14 mouse cellular contexts compared by ENCODE assay signal in the genomic region with DNA sequence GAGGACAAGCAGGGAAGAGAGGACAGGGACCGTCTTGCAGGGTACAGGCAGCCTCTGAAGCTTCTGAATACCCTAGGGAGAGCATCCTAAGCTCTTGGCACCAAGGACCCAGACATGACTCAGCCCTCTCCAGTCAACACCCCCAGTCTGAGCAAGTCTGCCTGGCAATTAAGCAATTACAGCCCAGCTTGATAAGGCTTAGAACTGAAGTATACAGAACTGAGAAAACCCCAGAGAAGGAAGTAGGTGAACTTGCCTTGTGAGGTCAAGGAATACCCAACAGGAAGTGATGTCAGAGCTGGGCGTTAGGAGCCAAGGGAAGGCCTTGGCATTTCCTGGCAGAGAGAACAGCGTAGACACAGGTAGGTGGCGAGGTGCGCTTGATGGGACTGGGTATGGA.
DNase-seq lines count a peak whose midpoint lies in the region; ATAC-seq and TF ChIP-seq lines count a peak whose summit lies in the region.
"Had no signal": no experiment of that assay in that cellular context is flagged by ENCODE, and none has a peak within 500 bp of the region (broad histone marks: within the 10 kb centered on the region; RNA-seq: fewer than 3 reads in every experiment).

No protein-coding gene starts in this region.

- WGBS in hindbrain, embryonic 11.5 days: 87% methylated on average over 5 of the region's 5 CpGs

- no peaks in the 10 kb centered on the region for H3K4me1 ChIP-seq in hindbrain, embryonic 11.5 days (replicated peaks; ENCODE audit: control insufficient read depth, insufficient read depth, low read length)
- H3K4me1 ChIP-seq: lung, embryonic 15.5 days had no signal

- no peaks in the 10 kb centered on the region for H3K36me3 ChIP-seq in myocyte (ENCODE audit: control insufficient read depth, insufficient read depth)
- no peaks in the 10 kb centered on the region for H3K36me3 ChIP-seq in hindbrain, embryonic 11.5 days (ENCODE audit: control insufficient read depth, insufficient read depth, low read length)
- H3K36me3 ChIP-seq: embryonic facial prominence, embryonic 13.5 days; lung, embryonic 15.5 days; neural tube, embryonic 12.5 days had no signal

- H3K9ac ChIP-seq in hindbrain, embryonic 11.5 days (ENCODE audit: low read depth, low read length): no peak overlapping the region
- H3K9ac ChIP-seq: embryonic facial prominence, embryonic 13.5 days; hindbrain, embryonic 14.5 days; lung, embryonic 15.5 days; neural tube, embryonic 12.5 days had no signal

- no peak for TF ChIP-seq POLR2A in myocyte (IDR thresholded peaks at IDR 0.05; ENCODE audit: insufficient read length, low read depth)

- no peak overlapping the region for H3K27ac ChIP-seq in hindbrain, embryonic 11.5 days (ENCODE audit: low read depth, low read length)
- H3K27ac ChIP-seq: embryonic facial prominence, embryonic 13.5 days; hindbrain, embryonic 14.5 days; lung, embryonic 15.5 days; neural tube, embryonic 12.5 days had no signal

- no peaks in the 10 kb centered on the region for H3K79me2 ChIP-seq in myocyte (ENCODE audit: control insufficient read depth, insufficient read depth)

- H3K4me3 ChIP-seq in myocyte: no peak overlapping the region
- no peak overlapping the region for H3K4me3 ChIP-seq in hindbrain, embryonic 11.5 days (ENCODE audit: low read depth, low read length)
- H3K4me3 ChIP-seq: embryonic facial prominence, embryonic 13.5 days; lung, embryonic 15.5 days; neural tube, embryonic 12.5 days had no signal

- H3K4me2 ChIP-seq in myocyte (ENCODE audit: low read depth): peak overlapping the region; percentile 38
- no peak overlapping the region for H3K4me2 ChIP-seq in hindbrain, embryonic 11.5 days (replicated peaks; ENCODE audit: low read depth, low read length)
- H3K4me2 ChIP-seq: embryonic facial prominence, embryonic 13.5 days; hindbrain, embryonic 14.5 days; lung, embryonic 15.5 days; neural tube, embryonic 12.5 days had no signal

- H3K9me3 ChIP-seq in hindbrain, embryonic 11.5 days (ENCODE audit: control insufficient read depth, low read length): no peaks in the 10 kb centered on the region
- H3K9me3 ChIP-seq: lung, embryonic 15.5 days had no signal

- H3ac ChIP-seq in myocyte (ENCODE audit: control insufficient read depth, insufficient read length): no peak overlapping the region

- no peaks in the 10 kb centered on the region for H3K27me3 ChIP-seq in myocyte (ENCODE audit: control insufficient read depth, insufficient read depth, insufficient read length)
- H3K27me3 ChIP-seq in hindbrain, embryonic 11.5 days (ENCODE audit: control insufficient read depth, insufficient read depth, low read length): no peaks in the 10 kb centered on the region
- H3K27me3 ChIP-seq: embryonic facial prominence, embryonic 13.5 days; lung, embryonic 15.5 days; neural tube, embryonic 12.5 days had no signal

- no peak for ATAC-seq in CD4-positive, CD25-positive, alpha-beta regulatory T cell, adult 4 months
- no peak for ATAC-seq in hindbrain, embryonic 11.5 days (ENCODE audit: low FRiP score)

- peak; percentile 8 for DNase-seq in CD4-positive, CD25-positive, alpha-beta regulatory T cell, adult 2 months (ENCODE audit: low read depth, low spot score)
- DNase-seq in right cerebral cortex, adult 18-20 months: peak; percentile 47
- DNase-seq in right cerebral cortex, postnatal 4 days: no peak
- peak; percentile 15 for DNase-seq in induced T-regulatory cell, adult 2 months (ENCODE audit: low read depth)
- no peak for DNase-seq in hindbrain, embryonic 11.5 days (ENCODE audit: low spot score)
- no peak for DNase-seq in thymus, postnatal 36 days
- DNase-seq: cerebellum, adult 11 months; spleen, adult 18-20 months had no signal

TF ChIP-seq in myocyte, 11 proteins besides CTCF, POLR2A, EP300 and RAD21:
- TF ChIP-seq CEBPB (IDR thresholded peaks at IDR 0.05; ENCODE audit: insufficient read depth, poor library complexity, severe bottlenecking): peak; percentile 72
- TF ChIP-seq TCF3 (IDR thresholded peaks at IDR 0.05; ENCODE audit: insufficient read length, low read depth): no peak
- no peak for TF ChIP-seq MYOG (IDR thresholded peaks at IDR 0.05; ENCODE audit: control insufficient read depth in 1 of 3, insufficient read depth in 1 of 3, insufficient read length in 2 of 3, low read depth in 2 of 3)
- TF ChIP-seq USF1 (IDR thresholded peaks at IDR 0.05; ENCODE audit: low read depth): no peak

Comparison
In these comparisons a context has a peak if more than half of its experiments do, and no peak if none do; other contexts are left out.
1. DNase-seq: peak in CD4-positive, CD25-positive, alpha-beta regulatory T cell, adult 2 months (single experiment), right cerebral cortex, adult 18-20 months (single experiment) and induced T-regulatory cell, adult 2 months (single experiment); none in right cerebral cortex, postnatal 4 days (single experiment), hindbrain, embryonic 11.5 days (single experiment) and thymus, postnatal 36 days (0 of 2).